Mouse (Mus musculus): ENCODE measurements around the gene Olfml2b. TPM values are rescaled to one million over a fixed set of nuclear protein-coding genes. Genes with fewer than 3 reads are reported as not detected.

The Olfml2b gene
- polyA plus RNA-seq, 1 experiment from 2014 or later, result 6.5 TPM

- no peak for ATAC-seq (ENCODE audit: low FRiP score)
- Histone ChIP-seq H3K27me3 (no peaks in the 10 kb centered on the region), H3K27ac (no peak overlapping the region), H3K36me3 (replicated peaks) (peaks cover 11% of the 10 kb centered on the region), H3K4me1 (no peaks in the 10 kb centered on the region), H3K9me3 (no peaks in the 10 kb centered on the region), H3K4me3 (replicated peaks) (no peak overlapping the region), H3K9ac (no peak overlapping the region), H3K4me2 (no peak overlapping the region)
- 74% methylated on average over 4 of the region's 4 CpGs for WGBS
Measured at GRCm38 (mm10) chr1:170678861-170679260, 34.5 kb downstream of the Olfml2b start.

GRCm38 (mm10) chr1:170679624-170680023 is 35.3 kb downstream of the Olfml2b start:
- no peak for ATAC-seq (ENCODE audit: low FRiP score)
- Histone ChIP-seq H3K27me3 (no peaks in the 10 kb centered on the region), H3K36me3 (replicated peaks) (peaks cover 11% of the 10 kb centered on the region), H3K4me2 (no peak overlapping the region), H3K4me3 (replicated peaks) (no peak overlapping the region), H3K9ac (no peak overlapping the region), H3K4me1 (no peaks in the 10 kb centered on the region), H3K27ac (no peak overlapping the region), H3K9me3 (no peaks in the 10 kb centered on the region)
- WGBS, result 75% methylated on average over 2 of the region's 2 CpGs

GRCm38 (mm10) chr1:170683863-170684262 is 39.5 kb downstream of the Olfml2b start:
- Histone ChIP-seq H3K9ac (no peak overlapping the region), H3K9me3 (no peaks in the 10 kb centered on the region), H3K27me3 (no peaks in the 10 kb centered on the region), H3K4me3 (replicated peaks) (no peak overlapping the region), H3K4me2 (no peak overlapping the region), H3K36me3 (replicated peaks) (peaks cover 11% of the 10 kb centered on the region), H3K27ac (no peak overlapping the region), H3K4me1 (no peaks in the 10 kb centered on the region)
- no peak for ATAC-seq (ENCODE audit: low FRiP score)
- WGBS, result 79% methylated on average over 6 of the region's 6 CpGs

GRCm38 (mm10) chr1:170689773-170690172 is 45.4 kb downstream of the Olfml2b start:
- Histone ChIP-seq H3K9me3 (no peaks in the 10 kb centered on the region), H3K27ac (no peak overlapping the region), H3K27me3 (no peaks in the 10 kb centered on the region), H3K4me3 (replicated peaks) (no peak overlapping the region), H3K36me3 (replicated peaks) (no peaks in the 10 kb centered on the region), H3K9ac (no peak overlapping the region), H3K4me1 (no peaks in the 10 kb centered on the region), H3K4me2 (no peak overlapping the region)
- no peak for ATAC-seq (ENCODE audit: low FRiP score)
- WGBS, result 94% methylated on average over 8 of the region's 8 CpGs

GRCm38 (mm10) chr1:170691301-170691700 is 47.0 kb downstream of the Olfml2b start:
- no peak for ATAC-seq (ENCODE audit: low FRiP score)
- WGBS, result 91% methylated on average over 5 of the region's 5 CpGs

GRCm38 (mm10) chr1:170694821-170695291 is 50.5 kb downstream of the Olfml2b start:
- Histone ChIP-seq H3K36me3 (replicated peaks) (no peaks in the 10 kb centered on the region), H3K4me1 (no peaks in the 10 kb centered on the region), H3K9ac (no peak overlapping the region), H3K27me3 (no peaks in the 10 kb centered on the region), H3K4me3 (replicated peaks) (no peak overlapping the region), H3K4me2 (no peak overlapping the region), H3K9me3 (no peaks in the 10 kb centered on the region), H3K27ac (no peak overlapping the region)
- 71% methylated on average over 5 of the region's 5 CpGs for WGBS
- no peak for ATAC-seq (ENCODE audit: low FRiP score)

More at GRCm38 (mm10) chr1:170691301-170691700, 47.0 kb downstream of the Olfml2b start:
- Histone ChIP-seq H3K9me3 (no peaks in the 10 kb centered on the region), H3K4me3 (replicated peaks) (no peak overlapping the region), H3K4me2 (no peak overlapping the region), H3K27ac (no peak overlapping the region), H3K36me3 (replicated peaks) (no peaks in the 10 kb centered on the region), H3K9ac (no peak overlapping the region), H3K4me1 (no peaks in the 10 kb centered on the region), H3K27me3 (no peaks in the 10 kb centered on the region)

GRCm38 (mm10) chr1:170695326-170695725 is 51.0 kb downstream of the Olfml2b start:
- Histone ChIP-seq H3K4me2 (no peak overlapping the region), H3K4me3 (replicated peaks) (no peak overlapping the region), H3K4me1 (no peaks in the 10 kb centered on the region), H3K9me3 (no peaks in the 10 kb centered on the region), H3K36me3 (replicated peaks) (no peaks in the 10 kb centered on the region), H3K9ac (no peak overlapping the region), H3K27ac (no peak overlapping the region), H3K27me3 (no peaks in the 10 kb centered on the region)
- WGBS, result 52% methylated on average over 6 of the region's 6 CpGs
- ATAC-seq (ENCODE audit: low FRiP score), result no peak

GRCm38 (mm10) chr1:170696996-170697395 is 52.7 kb downstream of the Olfml2b start:
- WGBS, result 96% methylated on average over 8 of the region's 8 CpGs
- ATAC-seq (ENCODE audit: low FRiP score), result no peak
- Histone ChIP-seq H3K4me2 (no peak overlapping the region), H3K27me3 (no peaks in the 10 kb centered on the region), H3K9me3 (no peaks in the 10 kb centered on the region), H3K36me3 (replicated peaks) (no peaks in the 10 kb centered on the region), H3K9ac (no peak overlapping the region), H3K27ac (no peak overlapping the region), H3K4me3 (replicated peaks) (no peak overlapping the region), H3K4me1 (no peaks in the 10 kb centered on the region)

GRCm38 (mm10) chr1:170697771-170698356 is 53.5 kb downstream of the Olfml2b start:
- H3K27me3 ChIP-seq, result no peaks in the 10 kb centered on the region
- H3K36me3 ChIP-seq (replicated peaks), result no peaks in the 10 kb centered on the region
- H3K9ac ChIP-seq, result no peak overlapping the region
- no peak for ATAC-seq (ENCODE audit: low FRiP score)
- H3K4me2 ChIP-seq, result no peak overlapping the region
- no peak overlapping the region for H3K27ac ChIP-seq
- no peaks in the 10 kb centered on the region for H3K9me3 ChIP-seq
- H3K4me3 ChIP-seq (replicated peaks), result no peak overlapping the region
- WGBS, result 85% methylated on average over 7 of the region's 7 CpGs
- H3K4me1 ChIP-seq, result no peaks in the 10 kb centered on the region

GRCm38 (mm10) chr1:170698771-170699170 is 54.4 kb downstream of the Olfml2b start:
- H3K9ac ChIP-seq, result no peak overlapping the region
- 75% methylated on average over 3 of the region's 3 CpGs for WGBS

GRCm38 (mm10) chr1:170699553-170699952 is 55.2 kb downstream of the Olfml2b start:
- no peaks in the 10 kb centered on the region for H3K36me3 ChIP-seq (replicated peaks)
- 87% methylated on average over 9 of the region's 9 CpGs for WGBS
- no peaks in the 10 kb centered on the region for H3K27me3 ChIP-seq
- no peaks in the 10 kb centered on the region for H3K4me1 ChIP-seq
- no peak overlapping the region for H3K9ac ChIP-seq
- no peak overlapping the region for H3K4me2 ChIP-seq
- H3K9me3 ChIP-seq, result no peaks in the 10 kb centered on the region
- H3K4me3 ChIP-seq (replicated peaks), result no peak overlapping the region
- ATAC-seq (ENCODE audit: low FRiP score), result no peak
- no peak overlapping the region for H3K27ac ChIP-seq

More at GRCm38 (mm10) chr1:170698771-170699170, 54.4 kb downstream of the Olfml2b start:
- H3K4me3 ChIP-seq (replicated peaks), result no peak overlapping the region
- H3K4me1 ChIP-seq, result no peaks in the 10 kb centered on the region
- H3K4me2 ChIP-seq, result no peak overlapping the region
- no peaks in the 10 kb centered on the region for H3K27me3 ChIP-seq
- H3K27ac ChIP-seq, result no peak overlapping the region
- no peak for ATAC-seq (ENCODE audit: low FRiP score)
- H3K36me3 ChIP-seq (replicated peaks), result no peaks in the 10 kb centered on the region
- no peaks in the 10 kb centered on the region for H3K9me3 ChIP-seq

GRCm38 (mm10) chr1:170700496-170701027 is 56.2 kb downstream of the Olfml2b start:
- no peaks in the 10 kb centered on the region for H3K9me3 ChIP-seq
- no peak overlapping the region for H3K4me3 ChIP-seq (replicated peaks)
- H3K4me2 ChIP-seq, result no peak overlapping the region
- no peaks in the 10 kb centered on the region for H3K27me3 ChIP-seq
- no peak overlapping the region for H3K27ac ChIP-seq
- no peaks in the 10 kb centered on the region for H3K4me1 ChIP-seq
- no peak overlapping the region for H3K9ac ChIP-seq
- WGBS, result 73% methylated on average over 3 of the region's 3 CpGs
- no peaks in the 10 kb centered on the region for H3K36me3 ChIP-seq (replicated peaks)
- ATAC-seq (ENCODE audit: low FRiP score), result no peak

- no peaks in the 10 kb centered on the region for H3K4me1 ChIP-seq
- H3K27ac ChIP-seq, result no peak overlapping the region
- WGBS, result 71% methylated on average over 3 of the region's 3 CpGs
- no peak overlapping the region for H3K4me3 ChIP-seq (replicated peaks)
- H3K9me3 ChIP-seq, result no peaks in the 10 kb centered on the region
- H3K4me2 ChIP-seq, result no peak overlapping the region
- no peaks in the 10 kb centered on the region for H3K27me3 ChIP-seq
- H3K36me3 ChIP-seq (replicated peaks), result no peaks in the 10 kb centered on the region
- no peak overlapping the region for H3K9ac ChIP-seq
- ATAC-seq (ENCODE audit: low FRiP score), result no peak
Measured at GRCm38 (mm10) chr1:170701178-170701577, 56.8 kb downstream of the Olfml2b start.

Measured in forebrain, embryonic 12.5 days (tissue).